Mouse (Mus musculus) yolk sac, embryonic 10.5 days (tissue): ENCODE measurements around the gene Bpgm.

Experiments used
- DNase-seq: peaks from one replicate; pipeline ENCODE4 v3.0.0-alpha.2; 2017; ENCODE audit warnings: low spot score

Gene Bpgm

GRCm38 (mm10) chr6:34529992-34530391, 54.0 kb downstream of the Bpgm start:
- DNase-seq, result no peak

- DNase-seq, result no peak
Measured at GRCm38 (mm10) chr6:34533055-34533454, 57.0 kb downstream of the Bpgm start.

GRCm38 (mm10) chr6:34533896-34534295, 57.9 kb downstream of the Bpgm start:
- DNase-seq, result no peak

- no peak for DNase-seq
Measured at GRCm38 (mm10) chr6:34542866-34543265, 66.9 kb downstream of the Bpgm start.

GRCm38 (mm10) chr6:34543303-34544206, 67.5 kb downstream of the Bpgm start:
- no peak for DNase-seq

- DNase-seq, result no peak
Measured at GRCm38 (mm10) chr6:34544207-34544602, 68.2 kb downstream of the Bpgm start.

GRCm38 (mm10) chr6:34545286-34545685, 69.3 kb downstream of the Bpgm start:
- DNase-seq, result no peak

- no peak for DNase-seq
Measured at GRCm38 (mm10) chr6:34548406-34548990, 72.5 kb downstream of the Bpgm start.

- DNase-seq, result no peak
Measured at GRCm38 (mm10) chr6:34549017-34549416, 73.0 kb downstream of the Bpgm start.

GRCm38 (mm10) chr6:34552489-34553157, 76.6 kb downstream of the Bpgm start:
- DNase-seq, result no peak

- DNase-seq, result no peak
Measured at GRCm38 (mm10) chr6:34554291-34554997, 78.4 kb downstream of the Bpgm start.
